Comparison of ENCODE assay signal across 22 mouse cellular contexts in genomic region chr7:138724829-138725228, GRCm38 (mm10).
DNase-seq lines count a peak whose midpoint lies in the region; ATAC-seq and TF ChIP-seq lines count a peak whose summit lies in the region.
"Had no signal": no experiment of that assay in that cellular context is flagged by ENCODE, and none has a peak within 500 bp of the region (broad histone marks: within the 10 kb centered on the region; RNA-seq: fewer than 3 reads in every experiment).

No protein-coding gene starts in this region.

- TF ChIP-seq POLR2A in lung, adult 2 months (IDR thresholded peaks at IDR 0.05; ENCODE audit: borderline replicate concordance, extremely low read depth, low read depth, low read length) = no peak
- no peak for TF ChIP-seq POLR2A in brain, embryonic 14.5 days (IDR thresholded peaks at IDR 0.05; ENCODE audit: borderline replicate concordance, extremely low read depth, insufficient read depth, insufficient read length, poor library complexity, severe bottlenecking)

- no peaks in the 10 kb centered on the region for H3K9me3 ChIP-seq in kidney, embryonic 16.5 days (ENCODE audit: low read length)
- H3K9me3 ChIP-seq: heart, embryonic 13.5 days; hindbrain, embryonic 13.5 days; limb, embryonic 12.5 days; midbrain, embryonic 12.5 days had no signal

- 78% methylated on average over 2 of the region's 2 CpGs for WGBS in kidney, embryonic 16.5 days
- 81% methylated on average over 2 of the region's 2 CpGs for WGBS in lung, adult 2 months

- peak; percentile 18; the same call in 1 of the 2 replicates for TF ChIP-seq CTCF in gastrocnemius, adult 2 months (IDR thresholded peaks at IDR 0.05)
- 0 out of 2 replicates have a peak, but pooled peaks have one; percentile 15 for TF ChIP-seq CTCF in lung, adult 2 months (IDR thresholded peaks at IDR 0.05; ENCODE audit: insufficient read depth, low read length)
- 0 out of 2 replicates have a peak, but pooled peaks have one; percentile 3 for TF ChIP-seq CTCF in brain, embryonic 14.5 days (IDR thresholded peaks at IDR 0.05; ENCODE audit: borderline replicate concordance, extremely low read depth, insufficient read depth, insufficient read length)

- no peaks in the 10 kb centered on the region for H3K36me3 ChIP-seq in kidney, embryonic 16.5 days (ENCODE audit: insufficient read depth, low read length)
- H3K36me3 ChIP-seq: heart, embryonic 13.5 days; hindbrain, embryonic 13.5 days; limb, embryonic 12.5 days; midbrain, embryonic 12.5 days had no signal

- no peak overlapping the region for H3K27ac ChIP-seq in gastrocnemius, adult 2 months
- H3K27ac ChIP-seq in kidney, embryonic 16.5 days (ENCODE audit: low read length) = no peak overlapping the region
- H3K27ac ChIP-seq: heart, embryonic 13.5 days; hindbrain, embryonic 13.5 days; limb, embryonic 12.5 days; midbrain, embryonic 12.5 days had no signal

- no peaks in the 10 kb centered on the region for H3K27me3 ChIP-seq in kidney, embryonic 16.5 days (ENCODE audit: insufficient read depth, low read length)
- H3K27me3 ChIP-seq: hindbrain, embryonic 13.5 days; limb, embryonic 12.5 days; midbrain, embryonic 12.5 days had no signal

- no peak for ATAC-seq in kidney, embryonic 16.5 days (ENCODE audit: low FRiP score, low TSS enrichment)
- ATAC-seq: forebrain, embryonic 14.5 days; inflammation-experienced regulatory T-cells, adult 6 months; liver, postnatal 0 days had no signal

- no peak for DNase-seq in gastrocnemius, adult 2 months
- DNase-seq in gastrocnemius, postnatal 36 days = no peak
- DNase-seq in kidney, adult 9 months = peak; percentile 30
- DNase-seq in lung, adult 2 months = no peak
- DNase-seq in lung, postnatal 25 days (ENCODE audit: low spot score) = no peak
- no peak for DNase-seq in brain, embryonic 14.5 days (ENCODE audit: low read depth)
- no peak for DNase-seq in heart, postnatal 4 days
- DNase-seq: adrenal gland, adult 2 months; cerebellum, adult 18-20 months; gastrocnemius, postnatal 10 days; heart, adult 11 months; heart, postnatal 14 days; liver, postnatal 0 days; thymus, adult 2 months had no signal

- no peak overlapping the region for H3K4me2 ChIP-seq in kidney, embryonic 16.5 days (replicated peaks; ENCODE audit: low read depth, low read length)
- H3K4me2 ChIP-seq: heart, embryonic 13.5 days; hindbrain, embryonic 13.5 days; limb, embryonic 12.5 days; liver, embryonic 11.5 days; midbrain, embryonic 12.5 days had no signal

- H3K4me3 ChIP-seq in gastrocnemius, adult 2 months = no peak overlapping the region
- no peak overlapping the region for H3K4me3 ChIP-seq in kidney, embryonic 16.5 days (ENCODE audit: low read length)
- no peak overlapping the region for H3K4me3 ChIP-seq in lung, adult 2 months (replicated peaks; ENCODE audit: extremely low read depth, low read depth, low read length)
- H3K4me3 ChIP-seq: heart, embryonic 13.5 days; hindbrain, embryonic 13.5 days; limb, embryonic 12.5 days; midbrain, embryonic 12.5 days had no signal

- H3K9ac ChIP-seq in kidney, embryonic 16.5 days (replicated peaks; ENCODE audit: low read length) = no peak overlapping the region
- H3K9ac ChIP-seq: heart, embryonic 13.5 days; hindbrain, embryonic 13.5 days; limb, embryonic 12.5 days; liver, postnatal 0 days; midbrain, embryonic 12.5 days had no signal

- intact Hi-C loops in gastrocnemius, adult 2 months (cut with DNase I) = no loop called here
- intact Hi-C loops in gastrocnemius, postnatal 36 days (cut with DNase I) = no loop called here

- H3K4me1 ChIP-seq in kidney, embryonic 16.5 days (ENCODE audit: insufficient read depth, low read length) = no peaks in the 10 kb centered on the region
- no peaks in the 10 kb centered on the region for H3K4me1 ChIP-seq in lung, adult 2 months (ENCODE audit: control insufficient read depth, insufficient read depth, low read length)
- H3K4me1 ChIP-seq: heart, embryonic 13.5 days; hindbrain, embryonic 13.5 days; limb, embryonic 12.5 days; midbrain, embryonic 12.5 days had no signal
